Mouse (Mus musculus) MEL (cell line): ENCODE data around the gene Scd3. TPM values are rescaled to one million over a fixed set of nuclear protein-coding genes. Genes with fewer than 3 reads are reported as not detected.
"Not testable (repeated sequence)": the region's sequence is repeated elsewhere in the genome, so short reads cannot be mapped to it uniquely, and the experiment has no call there.

Experiments
- DNase-seq: peaks from one replicate; pipeline ENCODE4 v3.0.0; 2011; ENCODE audit warnings: low read depth, low spot score
- H3K27ac ChIP-seq: 2 replicates; pipeline ENCODE4 v1.5.1; 2012; ENCODE audit warnings: low read depth, mild to moderate bottlenecking, control low read depth, low read length, moderate library complexity; ENCODE audit not compliant: control insufficient read depth
- H3K27me3 ChIP-seq, 2 experiments: fragments of 150-350 bp in 1 of 2; sonication (generic) in 1 of 2; 2 replicates each; pipeline ENCODE4 v1.6.1; 2012; ENCODE audit warnings: low read length in 2 of 2, mild to moderate bottlenecking in 2 of 2, improper control_type of control experiment in 1 of 2, moderate library complexity in 1 of 2; ENCODE audit not compliant: insufficient read depth in 2 of 2, control insufficient read depth in 1 of 2
- H3K36me3 ChIP-seq, 2 experiments: 2 replicates each; pipeline ENCODE4 v1.6.1; 2012 to 2014; ENCODE audit warnings: low read length in 2 of 2, improper control_type of control experiment in 1 of 2, inconsistent platforms in 1 of 2, mild to moderate bottlenecking in 1 of 2; ENCODE audit not compliant: insufficient read depth in 2 of 2, control insufficient read depth in 1 of 2
- H3K4me1 ChIP-seq, 2 experiments: fragments of 150-350 bp in 1 of 2; sonication (generic) in 1 of 2; 2 replicates each; pipeline ENCODE4 v1.6.1; 2012; ENCODE audit warnings: low read length in 2 of 2, improper control_type of control experiment in 1 of 2, mild to moderate bottlenecking in 1 of 2; ENCODE audit not compliant: insufficient read depth in 2 of 2, control insufficient read depth in 1 of 2
- H3K4me3 ChIP-seq, 2 experiments: fragments of 150-350 bp in 1 of 2; sonication (generic) in 1 of 2; 2 replicates each; pipeline ENCODE4 v1.5.1; 2012; ENCODE audit warnings: low read depth in 2 of 2, low read length in 2 of 2, mild to moderate bottlenecking in 2 of 2, moderate library complexity in 2 of 2, control low read depth in 1 of 2, improper control_type of control experiment in 1 of 2; ENCODE audit not compliant: control insufficient read depth in 1 of 2, insufficient read depth in 1 of 2
- H3K79me2 ChIP-seq: 2 replicates; pipeline ENCODE4 v1.6.1; 2012; ENCODE audit warnings: mild to moderate bottlenecking, low read length, moderate library complexity; ENCODE audit not compliant: control insufficient read depth, poor library complexity, insufficient read depth
- H3K9ac ChIP-seq: 2 replicates; pipeline ENCODE4 v1.6.1; 2012; ENCODE audit warnings: low read depth, mild to moderate bottlenecking, control low read depth, low read length, moderate library complexity; ENCODE audit not compliant: control insufficient read depth, poor library complexity, severe bottlenecking
- H3K9me3 ChIP-seq: fragments of 150-350 bp; sonication (generic); replicated peaks from 2 replicates; pipeline ENCODE4 v1.6.1; 2012; ENCODE audit warnings: mild to moderate bottlenecking, low read length, improper control_type of control experiment, moderate library complexity; ENCODE audit not compliant: insufficient read depth
- BHLHE40 ChIP-seq: IDR thresholded peaks from 2 replicates; pipeline ENCODE4 v1.6.1; 2012; ENCODE audit warnings: low read depth, mild to moderate bottlenecking, inconsistent platforms, low read length, improper control_type of control experiment, borderline replicate concordance
- CHD1 ChIP-seq: IDR thresholded peaks from 2 replicates; pipeline ENCODE4 v1.6.1; 2012; ENCODE audit warnings: low read depth, mild to moderate bottlenecking, inconsistent platforms, low read length, improper control_type of control experiment
- CTCF ChIP-seq, 3 experiments: IDR thresholded peaks in 2 of 3; conservative IDR thresholded peaks in 1 of 3; 2 replicates each; pipeline ENCODE4 v1.5.1; 2011 to 2012; ENCODE audit warnings: low read length in 3 of 3, low read depth in 2 of 3, mild to moderate bottlenecking in 2 of 3, improper control_type of control experiment in 1 of 3, inconsistent platforms in 1 of 3, mixed read lengths in 1 of 3, moderate library complexity in 1 of 3; ENCODE audit not compliant: control insufficient read depth in 1 of 3, insufficient read depth in 1 of 3, poor library complexity in 1 of 3, severe bottlenecking in 1 of 3
- E2F4 ChIP-seq: IDR thresholded peaks from 2 replicates; pipeline ENCODE4 v1.6.1; 2011; ENCODE audit warnings: low read depth, low read length, improper control_type of control experiment, borderline replicate concordance
- ELF1 ChIP-seq: IDR thresholded peaks from 2 replicates; pipeline ENCODE4 v1.6.1; 2014; ENCODE audit warnings: low read depth, mild to moderate bottlenecking, inconsistent platforms, low read length, improper control_type of control experiment, moderate library complexity
- EP300 ChIP-seq, 2 experiments: IDR thresholded peaks; 2 replicates each; pipeline ENCODE4 v1.6.1; 2011; ENCODE audit warnings: improper control_type of control experiment in 2 of 2, low read length in 2 of 2, low read depth in 1 of 2, mild to moderate bottlenecking in 1 of 2
- ETS1 ChIP-seq: IDR thresholded peaks from 2 replicates; pipeline ENCODE4 v1.6.1; 2012; ENCODE audit warnings: low read depth, mild to moderate bottlenecking, inconsistent platforms, low read length, improper control_type of control experiment, moderate library complexity
- GABPA ChIP-seq: IDR thresholded peaks from 2 replicates; pipeline ENCODE4 v1.6.1; 2012; ENCODE audit warnings: low read depth, mild to moderate bottlenecking, inconsistent platforms, low read length, improper control_type of control experiment, moderate library complexity
- GATA1 ChIP-seq: IDR thresholded peaks from 2 replicates; pipeline ENCODE4 v1.6.1; 2011; ENCODE audit warnings: low read depth, low read length, improper control_type of control experiment
- HCFC1 ChIP-seq: IDR thresholded peaks from 2 replicates; pipeline ENCODE4 v1.6.1; 2012; ENCODE audit warnings: low read depth, mild to moderate bottlenecking, inconsistent platforms, low read length, improper control_type of control experiment, moderate library complexity
- KAT2A ChIP-seq: conservative IDR thresholded peaks from 2 replicates; pipeline ENCODE4 v1.6.1; 2012; ENCODE audit warnings: low read depth, low read length, improper control_type of control experiment, inconsistent platforms
- MAZ ChIP-seq: IDR thresholded peaks from 2 replicates; pipeline ENCODE4 v1.6.1; 2012; ENCODE audit warnings: low read depth, mild to moderate bottlenecking, inconsistent platforms, low read length, improper control_type of control experiment
- MEF2A ChIP-seq: IDR thresholded peaks from 2 replicates; pipeline ENCODE4 v1.6.1; 2014; ENCODE audit warnings: low read depth, mild to moderate bottlenecking, inconsistent platforms, low read length, improper control_type of control experiment; ENCODE audit not compliant: poor library complexity, insufficient replicate concordance, severe bottlenecking; ENCODE audit errors: extremely low read depth
- MXI1 ChIP-seq: IDR thresholded peaks from 2 replicates; pipeline ENCODE4 v1.6.1; 2011; ENCODE audit warnings: mild to moderate bottlenecking, low read depth, low read length, improper control_type of control experiment
- MYB ChIP-seq: IDR thresholded peaks from 2 replicates; pipeline ENCODE4 v1.6.1; 2011; ENCODE audit warnings: mild to moderate bottlenecking, low read depth, low read length, improper control_type of control experiment
- MYC ChIP-seq: IDR thresholded peaks from 2 replicates; pipeline ENCODE4 v1.6.1; 2011; ENCODE audit warnings: low read depth, mild to moderate bottlenecking, low read length, improper control_type of control experiment, moderate library complexity
- NELFE ChIP-seq: IDR thresholded peaks from 2 replicates; pipeline ENCODE4 v1.6.1; 2011; ENCODE audit warnings: low read depth, low read length, improper control_type of control experiment
- NRF1 ChIP-seq: IDR thresholded peaks from 2 replicates; pipeline ENCODE4 v1.6.1; 2014; ENCODE audit warnings: low read depth, mild to moderate bottlenecking, inconsistent platforms, low read length, improper control_type of control experiment, moderate library complexity; ENCODE audit not compliant: poor library complexity, insufficient read depth, severe bottlenecking
- POLR2A ChIP-seq, 2 experiments: IDR thresholded peaks; 2 replicates each; pipeline ENCODE4 v1.6.1; 2011 to 2012; ENCODE audit warnings: low read length in 2 of 2, mild to moderate bottlenecking in 2 of 2, control low read depth in 1 of 2, improper control_type of control experiment in 1 of 2, low read depth in 1 of 2, moderate library complexity in 1 of 2; ENCODE audit not compliant: control insufficient read depth in 1 of 2, insufficient read depth in 1 of 2, poor library complexity in 1 of 2
- RAD21 ChIP-seq: IDR thresholded peaks from 2 replicates; pipeline ENCODE4 v1.6.1; 2011; ENCODE audit warnings: mild to moderate bottlenecking, low read depth, low read length, improper control_type of control experiment
- RCOR1 ChIP-seq: IDR thresholded peaks from 2 replicates; pipeline ENCODE4 v1.6.1; 2012; ENCODE audit warnings: low read depth, mild to moderate bottlenecking, inconsistent platforms, low read length, improper control_type of control experiment
- SIN3A ChIP-seq: IDR thresholded peaks from 2 replicates; pipeline ENCODE4 v1.6.1; 2012; ENCODE audit warnings: low read length, improper control_type of control experiment, inconsistent platforms
- TBP ChIP-seq: IDR thresholded peaks from 2 replicates; pipeline ENCODE4 v1.8.0; 2011; ENCODE audit warnings: low read depth, low read length, improper control_type of control experiment
- TCF12 ChIP-seq: IDR thresholded peaks from 2 replicates; pipeline ENCODE4 v1.6.1; 2014; ENCODE audit warnings: low read depth, mild to moderate bottlenecking, inconsistent platforms, low read length, improper control_type of control experiment, moderate library complexity
- ZC3H11A ChIP-seq: IDR thresholded peaks from 2 replicates; pipeline ENCODE4 v1.6.1; 2012; ENCODE audit warnings: low read depth, mild to moderate bottlenecking, inconsistent platforms, low read length, improper control_type of control experiment
- ZKSCAN1 ChIP-seq: IDR thresholded peaks from 2 replicates; pipeline ENCODE4 v1.6.1; 2012; ENCODE audit warnings: low read depth, mild to moderate bottlenecking, inconsistent platforms, low read length, improper control_type of control experiment, moderate library complexity
- ZMIZ1 ChIP-seq: IDR thresholded peaks from 2 replicates; pipeline ENCODE4 v1.6.1; 2012; ENCODE audit warnings: low read depth, mild to moderate bottlenecking, inconsistent platforms, low read length, improper control_type of control experiment, moderate library complexity
- polyA plus RNA-seq, 2 experiments: library from polyadenylated mRNA; stranded (reverse) in 1 of 2; unstranded in 1 of 2; fragments of >175 nt in 1 of 2; fragments of >200 nt in 1 of 2; gene quantifications; 2 replicates each; pipeline versions ENCODE4 v1.2.1 to v1.2.4; 2012; ENCODE audit warnings: low replicate concordance in 2 of 2, low read depth in 1 of 2; ENCODE audit not compliant: insufficient read length in 2 of 2, insufficient read depth in 1 of 2, missing spikeins in 1 of 2
- total RNA-seq: library from RNA; depleted of rRNA; stranded (reverse); fragments of 300-350 nt; gene quantifications from 2 replicates; pipeline ENCODE4 v1.2.3, GENCODE M21; 2012

The Scd3 gene
- total and polyA plus RNA-seq, 3 experiments, result 0.65 to 745 (median 0.96) TPM

DNA sequence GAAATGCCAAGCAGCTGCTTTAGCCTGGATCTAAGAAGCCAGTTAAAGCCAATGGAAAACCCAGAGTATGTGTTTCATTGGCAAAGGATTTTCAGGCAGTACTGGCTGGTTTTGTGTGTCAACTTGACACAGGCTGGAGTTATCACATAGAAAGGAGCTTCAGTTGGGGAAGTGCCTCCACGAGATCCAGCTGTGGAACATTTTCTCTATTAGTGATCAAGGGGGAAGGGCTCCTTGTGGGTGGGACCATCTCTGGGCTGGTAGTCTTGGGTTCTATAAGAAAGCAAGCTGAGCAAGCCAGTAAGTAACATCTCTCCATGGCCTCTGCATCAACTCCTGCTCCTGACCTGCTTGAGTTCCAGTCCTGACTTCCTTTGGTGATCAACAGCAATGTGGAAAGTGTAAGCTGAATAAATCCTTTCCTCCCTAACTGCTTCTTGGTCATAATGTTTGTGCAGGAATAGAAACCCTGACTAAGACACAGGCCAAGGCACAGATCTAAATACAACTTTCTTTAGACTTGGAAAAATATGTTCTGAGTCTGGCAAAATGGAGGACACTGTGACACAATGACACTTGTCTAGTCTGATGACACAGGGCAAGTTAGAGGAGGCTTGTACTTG lies 78.9 kb downstream of the Scd3 start:
- peaks cover 34 to 60% of the 10 kb centered on the region in 2 experiments for H3K4me1 ChIP-seq
- peak overlapping the region; percentile 81 for H3K27ac ChIP-seq
- peak overlapping the region; percentile 15 to 20; a peak in 3 of 4 replicates for H3K4me3 ChIP-seq
- H3K9ac ChIP-seq, result peak overlapping the region; percentile 66
- peak; percentile 38; the same call in 1 of the 2 replicates for TF ChIP-seq TCF12
- 0 out of 2 replicates have a peak, but pooled peaks have one; percentile 44 for TF ChIP-seq SIN3A
- TF ChIP-seq RCOR1, result 0 out of 2 replicates have a peak, but pooled peaks have one; percentile 14
- 0 out of 2 replicates have a peak, but pooled peaks have one; percentile 31 for TF ChIP-seq GATA1
- peak; percentile 69; the same call in 1 of the 2 replicates for TF ChIP-seq MAZ
- peak; percentile 61 for TF ChIP-seq ETS1
- TF ChIP-seq EP300 (IDR thresholded peaks at IDR 0.05; ENCODE audit: low read depth in 1 of 2, low read length in 2 of 2), result peak in 1 of 2 experiments; percentile 54
- peak; percentile 56 for TF ChIP-seq NELFE
- peak; percentile 45; the same call in 1 of the 2 replicates for TF ChIP-seq HCFC1
- peak in 1 of 2 experiments; percentile 5; a peak in 1 of 4 replicates for TF ChIP-seq POLR2A (IDR thresholded peaks at IDR 0.05; ENCODE audit: control insufficient read depth in 1 of 2, insufficient read depth in 1 of 2, low read depth in 1 of 2, low read length in 2 of 2, poor library complexity in 1 of 2)
- peak; percentile 11; the same call in 1 of the 2 replicates for TF ChIP-seq MYC
- TF ChIP-seq ZMIZ1, result peak; percentile 81
- peak; percentile 92 for TF ChIP-seq TBP
- TF ChIP-seq MXI1, result peak; percentile 51; the same call in 1 of the 2 replicates
- TF ChIP-seq, all 39 proteins: peak for 14; not testable (repeated sequence) for 25
- H3K9me3 ChIP-seq, H3K27me3 ChIP-seq, H3K79me2 ChIP-seq: not testable (repeated sequence)
- DNase-seq, result peak; percentile 78
- peaks cover 0 to 49% of the 10 kb centered on the region in 2 experiments; a peak in 2 of 4 replicates for H3K36me3 ChIP-seq

DNA sequence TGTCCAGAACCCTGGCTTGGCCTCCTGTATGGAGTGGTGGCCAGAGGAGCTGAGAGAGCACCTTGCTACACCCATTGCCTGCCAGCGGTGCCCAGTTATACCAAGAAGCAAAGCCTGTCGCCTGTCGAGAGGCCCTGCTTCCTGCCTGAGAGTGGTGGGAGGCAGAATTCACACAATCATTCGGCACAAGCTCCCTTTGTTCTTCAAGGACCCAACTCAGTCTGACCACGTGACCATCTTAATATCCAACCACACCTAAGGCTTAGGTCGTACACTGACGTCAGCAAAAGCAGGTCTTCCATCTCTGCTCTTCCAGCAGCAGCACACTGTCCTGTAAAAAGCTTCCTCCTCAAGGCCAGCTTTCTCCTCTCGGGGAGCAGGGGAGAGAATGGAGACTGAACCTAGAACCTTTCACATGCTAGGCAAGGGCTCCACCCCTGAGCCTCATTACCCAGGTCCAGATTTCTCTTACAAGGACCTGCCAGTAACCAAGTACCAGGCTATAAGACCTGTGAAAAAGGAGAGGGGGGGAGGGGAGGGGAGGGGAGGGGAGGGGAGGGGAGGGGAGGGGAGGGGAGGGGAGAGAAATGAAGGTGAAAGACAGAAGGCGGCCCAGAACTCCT lies 79.6 kb downstream of the Scd3 start:
- peak overlapping the region; percentile 79 for H3K9ac ChIP-seq
- no peaks in the 10 kb centered on the region for H3K9me3 ChIP-seq
- H3K36me3 ChIP-seq, result peaks cover 0 to 55% of the 10 kb centered on the region in 2 experiments; a peak in 2 of 4 replicates
- peak; percentile 97 for DNase-seq
- H3K27ac ChIP-seq, result peak overlapping the region; percentile 95
- no peaks in the 10 kb centered on the region for H3K27me3 ChIP-seq
- peaks cover 2% of the 10 kb centered on the region; the same call in 1 of the 2 replicates for H3K79me2 ChIP-seq
- H3K4me3 ChIP-seq, result peak overlapping the region; percentile 15 to 20; a peak in 3 of 4 replicates
- peaks cover 38 to 64% of the 10 kb centered on the region in 2 experiments for H3K4me1 ChIP-seq
- TF ChIP-seq SIN3A (no peak), ETS1 (peak; percentile 40; the same call in 1 of the 2 replicates), ZC3H11A (no peak), E2F4 (no peak), TCF12 (0 out of 2 replicates have a peak, but pooled peaks have one; percentile 7), NRF1 (no peak), GABPA (no peak), KAT2A (no peak), CTCF (IDR thresholded peaks at IDR 0.05 in 2 of 3, conservative IDR thresholded peaks at IDR 0.05 in 1 of 3; ENCODE audit: control insufficient read depth in 1 of 3, insufficient read depth in 1 of 3, low read depth in 2 of 3, low read length in 3 of 3, poor library complexity in 1 of 3, severe bottlenecking in 1 of 3) (no peak), GATA1 (no peak), POLR2A (IDR thresholded peaks at IDR 0.05; ENCODE audit: control insufficient read depth in 1 of 2, insufficient read depth in 1 of 2, low read depth in 1 of 2, low read length in 2 of 2, poor library complexity in 1 of 2) (peak; percentile 71 to 76; a peak in 3 of 4 replicates), ELF1 (no peak), MYB (no peak), BHLHE40 (peak; percentile 41; the same call in 1 of the 2 replicates), RAD21 (no peak), EP300 (IDR thresholded peaks at IDR 0.05; ENCODE audit: low read depth in 1 of 2, low read length in 2 of 2) (peak in 1 of 2 experiments; percentile 37; a peak in 1 of 4 replicates), ZKSCAN1 (no peak), RCOR1 (no peak), MYC (peak; percentile 76; the same call in 1 of the 2 replicates), MEF2A (no peak), CHD1 (no peak)
